Mouse (Mus musculus) liver, embryonic 14.5 days (tissue): ENCODE results near the gene Pld3. TPM values are rescaled to one million over a fixed set of nuclear protein-coding genes. Genes with fewer than 3 reads are reported as not detected.

Experiments used
- ATAC-seq: fragments of 200-750 bp; cut with Nextera tagmentation; 2 replicates; pipeline ENCODE4 v1.8.0; 2017; ENCODE audit warnings: moderate number of reproducible peaks, mild to moderate bottlenecking, moderate library complexity; ENCODE audit not compliant: insufficient read depth
- DNase-seq, 3 experiments: peaks; one replicate each; pipeline ENCODE4 v3.0.0-alpha.2; 2012 to 2013; ENCODE audit warnings: low read depth in 3 of 3, low spot score in 3 of 3
- H3K27ac ChIP-seq: fragments of 300-500 bp; sonication (generic); 2 replicates; pipeline ENCODE4 v1.5.1; 2014; ENCODE audit warnings: moderate library complexity, mild to moderate bottlenecking, control low read depth, inconsistent platforms
- H3K27me3 ChIP-seq: fragments of 300-500 bp; sonication (generic); 2 replicates; pipeline ENCODE4 v1.6.1; 2014; ENCODE audit warnings: mild to moderate bottlenecking, low read length, moderate library complexity; ENCODE audit not compliant: control insufficient read depth, insufficient read depth
- H3K36me3 ChIP-seq: fragments of 300-500 bp; sonication (generic); replicated peaks from 2 replicates; pipeline ENCODE4 v1.6.1; 2014; ENCODE audit warnings: low read depth; ENCODE audit not compliant: control insufficient read depth, insufficient read depth
- H3K4me1 ChIP-seq, 2 experiments: fragments of 200-500 bp in 1 of 2; fragments of 300-500 bp in 1 of 2; sonication (generic) in 1 of 2; replicated peaks; 2 replicates each; pipeline ENCODE4 v1.6.1; 2012 to 2014; ENCODE audit warnings: antibody characterized with exemption in 1 of 2, inconsistent platforms in 1 of 2, low read length in 1 of 2; ENCODE audit not compliant: control insufficient read depth in 2 of 2, insufficient read depth in 2 of 2
- H3K4me2 ChIP-seq: fragments of 300-500 bp; sonication (generic); 2 replicates; pipeline ENCODE4 v1.6.1; 2014; ENCODE audit warnings: low read depth, mild to moderate bottlenecking, control low read depth, moderate library complexity
- H3K4me3 ChIP-seq, 2 experiments: fragments of 200-500 bp in 1 of 2; fragments of 300-500 bp in 1 of 2; sonication (generic) in 1 of 2; 2 replicates each; pipeline ENCODE4 v1.5.1; 2012 to 2014; ENCODE audit warnings: low read depth in 2 of 2, low read length in 2 of 2, mild to moderate bottlenecking in 2 of 2, control low read depth in 1 of 2, inconsistent platforms in 1 of 2, moderate library complexity in 1 of 2; ENCODE audit not compliant: insufficient read depth in 1 of 2
- H3K9ac ChIP-seq: fragments of 300-500 bp; sonication (generic); replicated peaks from 2 replicates; pipeline ENCODE4 v1.6.1; 2014; ENCODE audit warnings: mild to moderate bottlenecking, control low read depth, moderate library complexity
- H3K9me3 ChIP-seq: fragments of 300-500 bp; sonication (generic); 2 replicates; pipeline ENCODE4 v1.6.1; 2016; ENCODE audit warnings: low read length, mixed read lengths; ENCODE audit not compliant: control insufficient read depth
- CTCF ChIP-seq: IDR thresholded peaks from 2 replicates; pipeline ENCODE4 v1.5.1; 2016; ENCODE audit warnings: antibody characterized with exemption, low read depth, control low read depth
- EP300 ChIP-seq: IDR thresholded peaks from 2 replicates; pipeline ENCODE4 v1.6.1; 2016; ENCODE audit warnings: antibody characterized with exemption, low read depth
- WGBS: fragments of 180-500 bp; shearing (Covaris S2); extraction: QIAGEN DNeasy Blood & Tissue Kit; methylation state at CpG from one replicate; pipeline ENCODE4 v1.1.7; 2014; ENCODE audit not compliant: insufficient replicate concordance; 5-methylcytosine and 5-hydroxymethylcytosine counted together
- polyA plus RNA-seq, 2 experiments: library from polyadenylated mRNA; depleted of rRNA in 1 of 2; stranded (reverse) in 1 of 2; unstranded in 1 of 2; fragments of >200 nt; fragmentation: Nextera tagmentation in 1 of 2; extraction: Ambion mirVana in 1 of 2; gene quantifications; 2 replicates each; pipeline versions ENCODE4 v1.2.1 to v1.2.3; 2012 to 2014

Gene Pld3
- polyA plus RNA-seq, 2 experiments, result 55.0 to 55.9 TPM

- H3K4me1 ChIP-seq, result no peaks in the 10 kb centered on the region
- H3K9ac ChIP-seq, result no peak overlapping the region
- ATAC-seq (no peak), DNase-seq (no peak)
- no peak overlapping the region for H3K4me3 ChIP-seq
- peaks cover 24% of the 10 kb centered on the region for H3K36me3 ChIP-seq
- H3K27me3 ChIP-seq, result no peaks in the 10 kb centered on the region
- TF ChIP-seq CTCF (no peak), EP300 (no peak)
- 82% methylated on average over 5 of the region's 5 CpGs for WGBS
- H3K9me3 ChIP-seq, result no peaks in the 10 kb centered on the region
- H3K27ac ChIP-seq, result no peak overlapping the region
- no peak overlapping the region for H3K4me2 ChIP-seq
Measured at GRCm38 (mm10) chr7:27569580-27570224, 16.7 kb upstream of the Pld3 start.

- Histone ChIP-seq H3K4me3 (no peak overlapping the region), H3K4me1 (peaks cover 2 to 3% of the 10 kb centered on the region in 2 experiments; a peak in 2 of 4 replicates), H3K9me3 (no peaks in the 10 kb centered on the region), H3K27ac (no peak overlapping the region), H3K36me3 (peaks cover 20% of the 10 kb centered on the region), H3K27me3 (no peaks in the 10 kb centered on the region), H3K4me2 (no peak overlapping the region), H3K9ac (no peak overlapping the region)
- no peak for ATAC-seq
- no peak for DNase-seq
- TF ChIP-seq EP300 (no peak), CTCF (no peak)
- WGBS, result 63% methylated on average over 1 of the region's 1 CpGs
Measured at GRCm38 (mm10) chr7:27560978-27561377, 8.0 kb upstream of the Pld3 start.

GRCm38 (mm10) chr7:27560291-27560887 lies 7.4 kb upstream of the Pld3 start:
- ATAC-seq (no peak), DNase-seq (no peak)
- Histone ChIP-seq H3K4me3 (no peak overlapping the region), H3K27ac (no peak overlapping the region), H3K9ac (no peak overlapping the region), H3K9me3 (no peaks in the 10 kb centered on the region), H3K36me3 (peaks cover 20% of the 10 kb centered on the region), H3K4me2 (no peak overlapping the region), H3K4me1 (peaks cover 2 to 3% of the 10 kb centered on the region in 2 experiments; a peak in 2 of 4 replicates), H3K27me3 (no peaks in the 10 kb centered on the region)
- TF ChIP-seq EP300 (no peak), CTCF (no peak)
- 38% methylated on average over 8 of the region's 8 CpGs for WGBS

- Histone ChIP-seq H3K4me2 (peak overlapping the region; percentile 93), H3K36me3 (peaks cover 8% of the 10 kb centered on the region), H3K9ac (peak overlapping the region; percentile 85; the same call in 1 of the 2 replicates), H3K4me1 (peaks cover 7 to 11% of the 10 kb centered on the region in 2 experiments), H3K27me3 (no peaks in the 10 kb centered on the region), H3K27ac (no peak overlapping the region; the same call in 1 of the 2 replicates), H3K4me3 (peak overlapping the region in 1 of 2 experiments; percentile 95; a peak in 2 of 4 replicates), H3K9me3 (no peaks in the 10 kb centered on the region)
- TF ChIP-seq EP300 (no peak), CTCF (no peak)
- DNase-seq (no peak), ATAC-seq (no peak)
- 45% methylated on average over 5 of the region's 5 CpGs for WGBS
Measured at GRCm38 (mm10) chr7:27552070-27552469, 948 bp downstream of the Pld3 start.

GRCm38 (mm10) chr7:27549597-27549996 lies 3.4 kb downstream of the Pld3 start:
- ATAC-seq (no peak), DNase-seq (no peak)
- WGBS, result 47% methylated on average over 6 of the region's 6 CpGs
- no peaks in the 10 kb centered on the region for H3K36me3 ChIP-seq
- H3K4me1 ChIP-seq, result peaks cover 10 to 11% of the 10 kb centered on the region in 2 experiments
- no peaks in the 10 kb centered on the region for H3K27me3 ChIP-seq
- no peak overlapping the region for H3K4me2 ChIP-seq
- no peak overlapping the region for H3K9ac ChIP-seq
- H3K4me3 ChIP-seq, result no peak overlapping the region
- H3K27ac ChIP-seq, result no peak overlapping the region
- H3K9me3 ChIP-seq, result no peaks in the 10 kb centered on the region
- no peak for TF ChIP-seq EP300
- TF ChIP-seq CTCF, result no peak
